Mouse (Mus musculus) urinary bladder, postnatal 4 days (tissue): Measurements from ENCODE around the gene Mlh3.

Source experiments
- DNase-seq, 2 experiments: peaks; one replicate each; pipeline ENCODE4 v3.0.0; 2021 to 2022; ENCODE audit warnings: low spot score in 2 of 2

The Mlh3 gene

DNA sequence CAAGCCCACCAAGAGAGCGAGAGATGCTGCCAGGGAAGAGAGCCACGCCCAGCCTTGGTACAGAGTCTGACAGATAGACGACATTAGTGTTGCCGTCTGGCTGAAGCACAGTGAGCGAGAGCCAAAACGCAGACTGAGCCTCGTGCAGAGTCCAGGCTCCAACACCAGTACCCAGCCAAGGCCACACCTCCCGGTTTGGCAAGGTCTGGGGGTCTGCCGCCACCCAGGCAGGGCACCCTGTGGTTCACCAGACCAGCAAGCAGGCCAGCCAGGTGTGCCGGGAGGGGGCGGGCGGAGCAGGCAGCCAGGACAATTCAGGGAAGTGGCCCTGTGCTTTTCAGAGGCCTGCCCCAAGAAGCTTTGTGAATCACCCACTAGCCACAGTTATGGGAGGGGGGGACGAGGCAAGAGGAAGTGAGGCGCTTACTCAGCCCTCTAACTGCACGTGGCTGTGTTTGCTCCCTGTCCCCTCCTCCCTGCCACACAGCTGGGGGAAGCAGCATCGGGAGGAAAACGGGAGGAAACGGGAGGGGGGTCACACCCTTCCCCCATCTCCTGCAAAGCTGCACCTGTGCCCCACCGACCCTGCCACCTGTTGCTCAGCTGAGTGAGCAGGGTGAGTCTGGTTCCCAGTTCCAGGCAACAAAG, 77.8 kb downstream of the Mlh3 start:
- DNase-seq = no peak

DNA sequence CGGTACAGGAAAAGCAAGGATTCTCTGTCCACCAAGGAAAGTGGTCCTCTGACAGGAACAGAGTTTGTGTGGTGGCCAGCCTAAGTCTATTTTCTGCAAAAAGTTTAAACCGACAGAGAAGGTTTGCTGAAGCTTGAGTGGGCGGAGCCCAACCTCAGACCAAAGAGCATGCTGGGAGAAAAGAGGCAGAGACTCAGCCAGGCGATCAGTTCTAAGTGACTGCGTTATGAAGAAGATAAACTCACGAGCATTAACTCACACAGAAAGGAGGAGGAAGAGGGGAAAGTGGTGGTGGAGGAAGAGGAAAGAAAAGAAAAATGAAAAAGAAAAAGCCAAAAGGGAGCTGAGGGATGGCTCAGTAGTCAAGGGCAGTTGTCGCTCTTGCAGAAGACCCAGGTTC, 80.1 kb downstream of the Mlh3 start:
- no peak for DNase-seq

DNA sequence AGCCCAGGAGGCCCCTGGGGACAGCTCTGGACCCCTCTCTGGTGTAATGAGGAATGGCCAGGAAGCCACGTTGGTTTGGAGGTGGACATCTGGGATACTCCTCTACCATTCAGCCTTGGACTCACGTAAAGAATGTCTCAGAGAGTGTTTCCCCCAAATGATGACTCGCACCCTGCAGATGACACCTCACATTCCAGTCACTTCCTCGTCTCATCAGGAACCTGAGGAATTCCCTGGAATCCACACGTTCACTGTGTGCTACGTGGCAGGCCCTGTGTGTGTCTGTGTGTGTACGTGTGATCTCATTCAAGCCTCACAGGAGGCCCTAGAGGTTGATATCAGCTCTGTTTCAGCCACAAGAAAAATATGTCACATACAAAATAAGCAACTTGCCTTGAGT, 84.0 kb downstream of the Mlh3 start:
- no peak for DNase-seq

DNA sequence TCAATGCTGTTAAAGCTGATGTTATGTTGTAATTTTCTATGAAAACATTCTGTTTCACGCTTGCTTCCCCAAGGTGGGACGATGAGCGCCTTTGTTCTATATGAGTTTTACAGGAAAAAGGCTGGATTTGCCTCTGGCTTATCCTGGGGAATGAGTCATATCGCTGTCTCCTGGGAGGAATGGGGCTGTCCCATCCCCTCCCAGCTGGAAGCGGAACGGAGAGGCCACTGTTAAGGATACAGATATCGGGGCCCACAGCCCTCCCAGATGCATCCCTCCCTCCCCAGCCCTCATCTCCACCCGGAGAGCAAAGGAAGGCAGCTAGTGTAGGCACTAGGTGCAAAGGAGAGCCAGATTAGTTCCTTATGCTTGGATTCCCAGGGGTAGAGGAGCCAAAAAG, 84.6 kb downstream of the Mlh3 start:
- DNase-seq = no peak
